Mouse (Mus musculus) thymus, adult 2 months (tissue): Measurements from ENCODE around the gene Tom1. TPM values are rescaled to one million over a fixed set of nuclear protein-coding genes. Genes with fewer than 3 reads are reported as not detected.

ENCODE experiments used
- DNase-seq: peaks from one replicate; pipeline ENCODE4 v3.0.0; 2021
- H3K27ac ChIP-seq: fragments of 200-500 bp; 2 replicates; pipeline ENCODE4 v1.5.1; 2012; ENCODE audit warnings: low read length, control low read depth; ENCODE audit not compliant: control insufficient read depth, insufficient read depth
- H3K27me3 ChIP-seq: fragments of 200-500 bp; 2 replicates; pipeline ENCODE4 v1.6.1; 2012; ENCODE audit warnings: mild to moderate bottlenecking, low read length, moderate library complexity, mixed read lengths; ENCODE audit not compliant: control insufficient read depth, insufficient read depth
- H3K36me3 ChIP-seq: fragments of 200-500 bp; 2 replicates; pipeline ENCODE4 v1.6.1; 2012; ENCODE audit warnings: mild to moderate bottlenecking, low read length, moderate library complexity; ENCODE audit not compliant: control insufficient read depth, insufficient read depth
- H3K4me1 ChIP-seq: fragments of 200-500 bp; replicated peaks from 2 replicates; pipeline ENCODE4 v1.6.1; 2012; ENCODE audit warnings: low read length; ENCODE audit not compliant: control insufficient read depth, insufficient read depth
- H3K4me3 ChIP-seq: fragments of 200-500 bp; 2 replicates; pipeline ENCODE4 v1.5.1; 2012; ENCODE audit warnings: mild to moderate bottlenecking, low read length, control low read depth, moderate library complexity; ENCODE audit not compliant: control insufficient read depth, insufficient read depth
- CTCF ChIP-seq: fragments of 200-500 bp; IDR thresholded peaks from 2 replicates; pipeline ENCODE4 v1.5.1; 2012; ENCODE audit warnings: mild to moderate bottlenecking, control low read depth, low read length, moderate library complexity, borderline replicate concordance; ENCODE audit not compliant: control insufficient read depth, poor library complexity, insufficient read depth; ENCODE audit errors: extremely low read depth
- POLR2A ChIP-seq: fragments of 200-500 bp; IDR thresholded peaks from 2 replicates; pipeline ENCODE4 v1.6.1; 2012; ENCODE audit warnings: mild to moderate bottlenecking, low read length, control low read depth, moderate library complexity; ENCODE audit not compliant: control insufficient read depth, poor library complexity, insufficient read depth; ENCODE audit errors: extremely low read depth
- WGBS: fragments of 180-500 bp; shearing (Covaris S2); methylation state at CpG from one replicate; pipeline ENCODE4 v1.1.7; 2018; 5-methylcytosine and 5-hydroxymethylcytosine counted together
- polyA plus RNA-seq: library from polyadenylated mRNA; depleted of rRNA; stranded (reverse); fragments of >200 nt; gene quantifications from 2 replicates; pipeline ENCODE4 v1.2.3, GENCODE M21; 2012

Tom1 gene
- polyA plus RNA-seq, 1 experiment: 41.9 TPM

GRCm38 (mm10) chr8:75000431-75000830 lies 33.1 kb upstream of the Tom1 start:
- no peak for DNase-seq
- TF ChIP-seq CTCF (no peak), POLR2A (no peak)
- WGBS: 80% methylated on average over 3 of the region's 3 CpGs

GRCm38 (mm10) chr8:75008826-75009225 lies 24.7 kb upstream of the Tom1 start:
- H3K27me3 ChIP-seq: no peaks in the 10 kb centered on the region
- 0 out of 2 replicates have a peak, but pooled peaks cover 3% of the 10 kb centered on the region for H3K36me3 ChIP-seq
- no peak overlapping the region for H3K27ac ChIP-seq
- 99% methylated on average over 2 of the region's 2 CpGs for WGBS
- H3K4me1 ChIP-seq: 0 out of 2 replicates have a peak, but pooled peaks cover 3% of the 10 kb centered on the region
- no peak overlapping the region for H3K4me3 ChIP-seq
- TF ChIP-seq CTCF: no peak
- TF ChIP-seq POLR2A: no peak
- DNase-seq: no peak

More at GRCm38 (mm10) chr8:75000431-75000830, 33.1 kb upstream of the Tom1 start:
- Histone ChIP-seq H3K27me3 (no peaks in the 10 kb centered on the region), H3K4me3 (no peak overlapping the region), H3K4me1 (no peaks in the 10 kb centered on the region), H3K27ac (no peak overlapping the region), H3K36me3 (peaks cover 33% of the 10 kb centered on the region)

GRCm38 (mm10) chr8:75013557-75013956 lies 19.9 kb upstream of the Tom1 start:
- Histone ChIP-seq H3K27me3 (no peaks in the 10 kb centered on the region), H3K27ac (no peak overlapping the region), H3K4me3 (no peak overlapping the region), H3K36me3 (no peaks in the 10 kb centered on the region; the same call in none of the 2 replicates), H3K4me1 (0 out of 2 replicates have a peak, but pooled peaks cover 3% of the 10 kb centered on the region)
- no peak for DNase-seq
- 84% methylated on average over 2 of the region's 2 CpGs for whole genome bisulfite sequencing
- no peak for TF ChIP-seq CTCF
- TF ChIP-seq POLR2A: no peak

GRCm38 (mm10) chr8:75013964-75014363 lies 19.5 kb upstream of the Tom1 start:
- Histone ChIP-seq H3K27ac (no peak overlapping the region), H3K4me3 (no peak overlapping the region), H3K4me1 (0 out of 2 replicates have a peak, but pooled peaks cover 3% of the 10 kb centered on the region), H3K36me3 (no peaks in the 10 kb centered on the region; the same call in none of the 2 replicates), H3K27me3 (no peaks in the 10 kb centered on the region)
- WGBS: 83% methylated on average over 3 of the region's 3 CpGs
- TF ChIP-seq POLR2A (no peak), CTCF (no peak)
- DNase-seq: no peak

GRCm38 (mm10) chr8:75015981-75016380 lies 17.5 kb upstream of the Tom1 start:
- TF ChIP-seq POLR2A (no peak), CTCF (no peak)
- Histone ChIP-seq H3K4me3 (no peak overlapping the region), H3K27me3 (no peaks in the 10 kb centered on the region), H3K27ac (no peak overlapping the region), H3K4me1 (0 out of 2 replicates have a peak, but pooled peaks cover 3% of the 10 kb centered on the region), H3K36me3 (no peaks in the 10 kb centered on the region; the same call in none of the 2 replicates)
- no peak for DNase-seq
- WGBS: 74% methylated on average over 2 of the region's 2 CpGs

- 49% methylated on average over 1 of the region's 1 CpGs for WGBS
- TF ChIP-seq CTCF (no peak), POLR2A (no peak)
- Histone ChIP-seq H3K4me3 (no peak overlapping the region), H3K27ac (no peak overlapping the region), H3K36me3 (no peaks in the 10 kb centered on the region; the same call in none of the 2 replicates), H3K27me3 (no peaks in the 10 kb centered on the region), H3K4me1 (0 out of 2 replicates have a peak, but pooled peaks cover 3% of the 10 kb centered on the region)
- DNase-seq: no peak
Measured at GRCm38 (mm10) chr8:75016422-75016821, 17.1 kb upstream of the Tom1 start.

GRCm38 (mm10) chr8:75018274-75018972 lies 15.1 kb upstream of the Tom1 start:
- no peak overlapping the region for H3K27ac ChIP-seq
- no peak overlapping the region for H3K4me3 ChIP-seq
- DNase-seq: no peak

More at GRCm38 (mm10) chr8:75018274-75018972, 15.1 kb upstream of the Tom1 start:
- peaks cover 16% of the 10 kb centered on the region for H3K36me3 ChIP-seq
- TF ChIP-seq POLR2A: no peak
- no peak for TF ChIP-seq CTCF
- 0 out of 2 replicates have a peak, but pooled peaks cover 3% of the 10 kb centered on the region for H3K4me1 ChIP-seq
- H3K27me3 ChIP-seq: no peaks in the 10 kb centered on the region
- 95% methylated on average over 5 of the region's 5 CpGs for WGBS
